Mouse (Mus musculus) heart, embryonic 12.5 days (tissue): ENCODE results near the gene Itpr1. TPM values are rescaled to one million over a fixed set of nuclear protein-coding genes. Genes with fewer than 3 reads are reported as not detected.
A peak's percentile ranks its signal among the peaks of the same experiment; 100 is the strongest.

Experiments
- ATAC-seq: fragments of 200-750 bp; cut with Nextera tagmentation; 2 replicates; pipeline ENCODE4 v1.8.0; 2017; ENCODE audit warnings: moderate TSS enrichment, moderate library complexity; ENCODE audit not compliant: insufficient number of reproducible peaks, low FRiP score
- H3K27ac ChIP-seq: fragments of 300-500 bp; sonication (generic); 2 replicates; pipeline ENCODE4 v1.5.1; 2016; ENCODE audit warnings: mild to moderate bottlenecking, moderate library complexity; ENCODE audit not compliant: poor library complexity, severe bottlenecking
- H3K27me3 ChIP-seq: fragments of 300-500 bp; sonication (generic); replicated peaks from 2 replicates; pipeline ENCODE4 v1.6.1; 2016; ENCODE audit warnings: mild to moderate bottlenecking, moderate library complexity
- H3K36me3 ChIP-seq: fragments of 300-500 bp; sonication (generic); 2 replicates; pipeline ENCODE4 v1.6.1; 2016; ENCODE audit warnings: mild to moderate bottlenecking, moderate library complexity
- H3K4me1 ChIP-seq: fragments of 300-500 bp; sonication (generic); replicated peaks from 2 replicates; pipeline ENCODE4 v1.6.1; 2016; ENCODE audit warnings: mild to moderate bottlenecking
- H3K4me2 ChIP-seq: fragments of 300-500 bp; sonication (generic); 2 replicates; pipeline ENCODE4 v1.6.1; 2016; ENCODE audit warnings: mild to moderate bottlenecking, moderate library complexity
- H3K4me3 ChIP-seq: fragments of 300-500 bp; sonication (generic); 2 replicates; pipeline ENCODE4 v1.5.1; 2016; ENCODE audit warnings: mild to moderate bottlenecking
- H3K9ac ChIP-seq: fragments of 300-500 bp; sonication (generic); 2 replicates; pipeline ENCODE4 v1.6.1; 2016; ENCODE audit warnings: mild to moderate bottlenecking, moderate library complexity
- H3K9me3 ChIP-seq: fragments of 300-500 bp; sonication (generic); replicated peaks from 2 replicates; pipeline ENCODE4 v1.6.1; 2016; ENCODE audit warnings: mild to moderate bottlenecking, moderate library complexity
- WGBS: fragments of 180-500 bp; shearing (Covaris S2); methylation state at CpG from one replicate; pipeline ENCODE4 v1.1.7; 2016; 5-methylcytosine and 5-hydroxymethylcytosine counted together
- polyA plus RNA-seq: library from polyadenylated mRNA; unstranded; fragments of >200 nt; fragmentation: Nextera tagmentation; extraction: Ambion mirVana; gene quantifications from 2 replicates; pipeline ENCODE4 v1.2.1, GENCODE M21; 2016

Itpr1 gene
- polyA plus RNA-seq, 1 experiment from 2014 or later, result 22.0 TPM

- Histone ChIP-seq H3K36me3 (peaks cover 24% of the 10 kb centered on the region), H3K4me2 (no peak overlapping the region), H3K9ac (no peak overlapping the region), H3K9me3 (no peaks in the 10 kb centered on the region), H3K4me3 (no peak overlapping the region), H3K4me1 (peaks cover 31% of the 10 kb centered on the region), H3K27ac (no peak overlapping the region), H3K27me3 (no peaks in the 10 kb centered on the region)
- no peak for ATAC-seq
- 87% methylated on average over 3 of the region's 3 CpGs for WGBS
Observed at GRCm38 (mm10) chr6:108471878-108472277, 259.0 kb downstream of the Itpr1 start.

- 30% methylated on average over 3 of the region's 3 CpGs for WGBS
- Histone ChIP-seq H3K27me3 (no peaks in the 10 kb centered on the region), H3K27ac (no peak overlapping the region), H3K4me1 (peaks cover 39% of the 10 kb centered on the region), H3K36me3 (peaks cover 27% of the 10 kb centered on the region), H3K9me3 (no peaks in the 10 kb centered on the region), H3K4me3 (no peak overlapping the region), H3K9ac (no peak overlapping the region), H3K4me2 (no peak overlapping the region)
- ATAC-seq, result no peak
Observed at GRCm38 (mm10) chr6:108472748-108473147, 259.9 kb downstream of the Itpr1 start.

- WGBS, result 74% methylated on average over 8 of the region's 8 CpGs
- Histone ChIP-seq H3K9me3 (no peaks in the 10 kb centered on the region), H3K36me3 (peaks cover 26% of the 10 kb centered on the region), H3K4me1 (peaks cover 23% of the 10 kb centered on the region), H3K4me2 (no peak overlapping the region), H3K9ac (no peak overlapping the region), H3K27me3 (no peaks in the 10 kb centered on the region), H3K27ac (peak overlapping the region; percentile 37; the same call in 1 of the 2 replicates), H3K4me3 (no peak overlapping the region)
- ATAC-seq, result no peak
Observed at GRCm38 (mm10) chr6:108476797-108477235, 263.9 kb downstream of the Itpr1 start.

GRCm38 (mm10) chr6:108477602-108478001, 264.7 kb downstream of the Itpr1 start:
- H3K4me2 ChIP-seq, result no peak overlapping the region
- no peak overlapping the region for H3K9ac ChIP-seq
- H3K27ac ChIP-seq, result no peak overlapping the region
- no peaks in the 10 kb centered on the region for H3K9me3 ChIP-seq
- H3K4me3 ChIP-seq, result no peak overlapping the region
- WGBS, result 77% methylated on average over 6 of the region's 6 CpGs
- H3K4me1 ChIP-seq, result peaks cover 18% of the 10 kb centered on the region
- H3K27me3 ChIP-seq, result no peaks in the 10 kb centered on the region
- no peak for ATAC-seq
- H3K36me3 ChIP-seq, result peaks cover 32% of the 10 kb centered on the region

- Histone ChIP-seq H3K4me2 (no peak overlapping the region), H3K4me1 (peaks cover 14% of the 10 kb centered on the region), H3K4me3 (no peak overlapping the region), H3K36me3 (peaks cover 42% of the 10 kb centered on the region), H3K27me3 (no peaks in the 10 kb centered on the region), H3K9me3 (no peaks in the 10 kb centered on the region), H3K27ac (no peak overlapping the region), H3K9ac (no peak overlapping the region)
- WGBS, result 84% methylated on average over 4 of the region's 4 CpGs
- no peak for ATAC-seq
Observed at GRCm38 (mm10) chr6:108481190-108481589, 268.3 kb downstream of the Itpr1 start.

- Histone ChIP-seq H3K36me3 (peaks cover 44% of the 10 kb centered on the region), H3K4me1 (peaks cover 1% of the 10 kb centered on the region; the same call in 1 of the 2 replicates), H3K4me2 (no peak overlapping the region), H3K9me3 (no peaks in the 10 kb centered on the region), H3K9ac (no peak overlapping the region), H3K4me3 (no peak overlapping the region), H3K27me3 (no peaks in the 10 kb centered on the region), H3K27ac (no peak overlapping the region)
- ATAC-seq, result no peak
- WGBS, result 84% methylated on average over 5 of the region's 5 CpGs
Observed at GRCm38 (mm10) chr6:108482464-108482863, 269.6 kb downstream of the Itpr1 start.

- 88% methylated on average over 7 of the region's 7 CpGs for WGBS
- H3K27me3 ChIP-seq, result no peaks in the 10 kb centered on the region
- peaks cover under 1% of the 10 kb centered on the region; the same call in 1 of the 2 replicates for H3K4me1 ChIP-seq
- H3K4me2 ChIP-seq, result no peak overlapping the region
- no peak overlapping the region for H3K27ac ChIP-seq
- no peak for ATAC-seq
- H3K4me3 ChIP-seq, result no peak overlapping the region
- no peak overlapping the region for H3K9ac ChIP-seq
- peaks cover 65% of the 10 kb centered on the region for H3K36me3 ChIP-seq
- H3K9me3 ChIP-seq, result no peaks in the 10 kb centered on the region
Observed at GRCm38 (mm10) chr6:108486212-108486992, 273.5 kb downstream of the Itpr1 start.

GRCm38 (mm10) chr6:108487300-108487835, 274.5 kb downstream of the Itpr1 start:
- peaks cover 56% of the 10 kb centered on the region for H3K36me3 ChIP-seq
- ATAC-seq, result no peak
- no peak overlapping the region for H3K9ac ChIP-seq
- H3K27ac ChIP-seq, result no peak overlapping the region
- whole genome bisulfite sequencing, result 66% methylated on average over 10 of the region's 10 CpGs
- H3K4me1 ChIP-seq, result peaks cover 10% of the 10 kb centered on the region
- no peak overlapping the region for H3K4me2 ChIP-seq
- H3K9me3 ChIP-seq, result no peaks in the 10 kb centered on the region
- H3K27me3 ChIP-seq, result no peaks in the 10 kb centered on the region
- no peak overlapping the region for H3K4me3 ChIP-seq

GRCm38 (mm10) chr6:108488250-108488649, 275.4 kb downstream of the Itpr1 start:
- ATAC-seq, result no peak
- WGBS, result 77% methylated on average over 5 of the region's 5 CpGs
- peaks cover 14% of the 10 kb centered on the region for H3K4me1 ChIP-seq
- H3K27ac ChIP-seq, result no peak overlapping the region
- no peak overlapping the region for H3K4me3 ChIP-seq
- no peaks in the 10 kb centered on the region for H3K9me3 ChIP-seq
- no peak overlapping the region for H3K9ac ChIP-seq
- no peaks in the 10 kb centered on the region for H3K27me3 ChIP-seq
- H3K4me2 ChIP-seq, result no peak overlapping the region
- peaks cover 49% of the 10 kb centered on the region for H3K36me3 ChIP-seq

- Histone ChIP-seq H3K4me1 (peaks cover 14% of the 10 kb centered on the region), H3K27ac (0 out of 2 replicates have a peak overlapping the region, but pooled peaks have one; percentile 24), H3K27me3 (no peaks in the 10 kb centered on the region), H3K9ac (no peak overlapping the region), H3K9me3 (no peaks in the 10 kb centered on the region), H3K4me2 (no peak overlapping the region), H3K4me3 (no peak overlapping the region), H3K36me3 (peaks cover 57% of the 10 kb centered on the region)
- no peak; the same call in 1 of the 2 replicates for ATAC-seq
- 65% methylated on average over 1 of the region's 1 CpGs for WGBS
Observed at GRCm38 (mm10) chr6:108491969-108492368, 279.1 kb downstream of the Itpr1 start.

GRCm38 (mm10) chr6:108493753-108494152, 280.9 kb downstream of the Itpr1 start:
- WGBS, result 90% methylated on average over 16 of the region's 16 CpGs
- H3K4me1 ChIP-seq, result peaks cover 14% of the 10 kb centered on the region
- peaks cover 60% of the 10 kb centered on the region for H3K36me3 ChIP-seq
- no peaks in the 10 kb centered on the region for H3K9me3 ChIP-seq
- no peaks in the 10 kb centered on the region for H3K27me3 ChIP-seq
- H3K27ac ChIP-seq, result no peak overlapping the region
- no peak overlapping the region for H3K4me2 ChIP-seq
- no peak overlapping the region for H3K9ac ChIP-seq
- H3K4me3 ChIP-seq, result no peak overlapping the region
- ATAC-seq, result no peak
